Mouse (Mus musculus) neural tube, embryonic 10.5 days (tissue): ENCODE results near the gene Cryba2.

Source experiments
- DNase-seq: peaks from one replicate; pipeline ENCODE4 v3.0.0-alpha.2; 2017; ENCODE audit warnings: low spot score; ENCODE audit errors: extremely low spot score

The Cryba2 gene

GRCm38 (mm10) chr1:74884196-74885141 is 8.5 kb downstream of the Cryba2 start:
- DNase-seq, result peak; percentile 59

DNA sequence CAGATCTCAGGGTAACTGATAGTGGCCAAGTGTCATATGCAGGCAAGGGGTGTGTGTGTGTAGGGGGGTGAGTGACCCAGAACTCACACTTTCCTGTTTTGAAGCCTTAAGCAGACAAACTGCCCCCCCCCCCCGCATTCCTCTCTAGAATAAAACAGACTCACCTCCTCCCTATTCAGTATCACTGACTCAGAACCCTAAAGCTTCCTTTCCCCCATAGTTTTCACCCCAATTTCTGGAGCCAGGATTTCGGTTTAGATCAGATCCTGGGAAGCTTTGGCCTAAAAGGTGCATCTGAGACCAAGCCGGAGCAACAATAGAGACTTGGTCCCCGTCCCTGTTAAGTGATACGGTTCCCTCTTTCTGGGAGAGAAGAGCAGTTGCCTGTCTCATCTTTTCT is 9.5 kb downstream of the Cryba2 start:
- DNase-seq, result no peak

DNA sequence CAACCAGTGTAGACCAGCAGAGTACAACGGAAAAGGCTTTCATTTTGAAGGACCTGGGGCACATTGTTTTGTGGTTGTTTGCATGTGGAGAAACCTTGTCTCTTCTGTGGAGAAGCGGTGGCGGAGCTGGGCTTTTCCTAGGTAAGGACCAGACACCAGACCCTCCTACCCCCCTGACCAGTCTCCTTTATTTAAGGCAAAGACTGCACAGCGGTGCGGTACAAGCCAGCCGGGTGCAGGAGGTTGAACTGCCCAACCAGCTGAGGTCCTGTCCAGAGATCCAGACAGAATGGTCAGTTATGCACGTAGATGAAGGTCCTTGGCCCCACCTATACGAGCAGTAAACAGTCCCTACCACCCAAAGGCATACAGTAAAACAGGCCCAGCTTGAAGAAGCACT is 10.1 kb downstream of the Cryba2 start:
- peak; percentile 53 for DNase-seq

- peak; percentile 62 for DNase-seq
Observed at GRCm38 (mm10) chr1:74882055-74882734, 10.7 kb downstream of the Cryba2 start.

- peak; percentile 76 for DNase-seq
Observed at GRCm38 (mm10) chr1:74880785-74881360, 12.1 kb downstream of the Cryba2 start.

DNA sequence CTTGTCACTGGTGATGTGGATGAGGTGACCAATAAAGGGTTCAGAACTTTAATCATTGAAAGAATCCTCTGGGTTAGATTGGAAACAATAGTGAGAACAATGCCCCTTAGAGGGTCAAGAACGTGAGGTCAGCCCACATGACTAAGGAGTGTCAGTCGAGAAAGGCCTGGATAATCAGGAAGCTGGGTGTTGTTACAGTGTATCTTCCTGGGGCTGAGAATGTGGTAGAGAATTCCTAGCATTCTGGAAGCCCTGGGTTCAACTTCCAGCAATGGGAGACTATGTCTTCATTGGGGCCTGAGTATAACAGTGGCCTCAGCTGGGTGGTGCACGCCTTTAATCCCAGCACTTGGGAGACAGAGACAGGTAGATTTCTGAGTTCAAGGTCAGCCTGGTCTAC is 15.7 kb downstream of the Cryba2 start:
- DNase-seq, result no peak

DNA sequence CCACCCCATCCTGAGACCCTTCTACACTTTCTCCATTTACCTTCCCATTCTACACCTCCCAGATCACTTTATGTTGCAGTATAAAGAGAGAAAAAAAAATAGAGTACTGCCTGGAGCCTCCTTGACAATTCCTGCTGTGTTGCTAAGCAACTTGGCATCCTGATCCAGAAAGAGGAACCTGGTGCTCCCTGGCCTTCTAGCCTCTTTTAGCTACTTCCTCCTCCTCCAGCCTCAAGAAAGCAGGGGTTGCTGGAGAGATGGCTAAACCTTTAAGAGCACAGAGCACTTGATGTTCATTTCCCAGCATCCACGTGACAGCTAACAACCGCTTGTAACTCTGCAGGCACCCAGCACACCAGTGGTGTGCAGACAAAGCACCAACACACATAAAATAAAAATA is 20.7 kb downstream of the Cryba2 start:
- DNase-seq, result no peak

DNA sequence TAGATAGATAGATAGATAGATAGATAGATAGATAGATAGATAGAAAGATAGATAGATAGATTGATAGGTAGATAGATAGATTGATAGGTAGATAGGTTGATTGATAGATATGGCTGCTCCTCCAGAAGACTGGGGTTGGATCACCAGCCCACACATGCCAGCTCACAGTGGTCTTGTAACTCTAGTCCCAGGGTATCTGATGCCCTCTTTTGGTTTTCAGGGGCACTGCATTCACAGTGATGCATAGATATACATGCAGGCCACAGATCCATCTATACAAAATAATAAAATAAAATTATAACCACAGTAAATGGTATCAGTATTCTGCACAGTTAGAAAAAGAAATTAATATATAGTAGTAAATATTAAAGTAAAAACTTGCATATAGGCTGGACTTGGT is 31.2 kb downstream of the Cryba2 start:
- no peak for DNase-seq

DNA sequence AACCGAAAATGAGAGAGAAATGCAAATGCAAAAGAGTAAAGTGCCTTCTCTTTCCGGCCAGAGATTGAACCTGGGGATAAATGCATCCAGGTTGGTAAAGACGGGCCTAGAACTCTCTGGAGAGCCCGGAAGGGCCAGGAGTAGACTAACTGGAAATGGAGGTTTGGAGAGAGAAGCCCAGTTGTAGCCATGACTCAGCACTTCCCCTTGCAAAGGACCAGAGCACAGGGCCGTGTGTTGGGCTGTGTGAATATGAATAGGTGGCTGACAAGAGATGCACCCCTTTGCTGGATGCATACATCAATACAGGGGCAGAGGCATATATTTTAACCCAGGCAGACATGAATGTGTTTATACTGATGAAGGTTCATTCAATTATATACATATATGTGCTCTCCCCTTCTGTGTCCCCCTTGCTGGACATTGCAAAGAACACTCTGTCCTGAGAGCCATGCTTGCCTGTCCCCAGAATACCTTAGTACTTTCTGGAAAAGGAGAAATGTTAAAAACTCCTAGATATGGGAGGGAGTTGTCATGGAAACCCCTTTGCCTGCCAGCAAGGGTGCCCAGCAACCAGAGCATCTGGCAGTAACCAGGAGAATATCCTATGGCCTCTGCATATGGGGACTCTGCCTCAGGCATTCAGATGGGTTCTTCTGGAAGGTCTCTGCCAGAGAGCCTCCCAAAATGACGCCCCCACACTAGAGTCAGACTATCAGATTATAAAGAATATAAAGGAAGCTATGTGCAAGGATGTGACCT is 33.5 kb downstream of the Cryba2 start:
- no peak for DNase-seq

- DNase-seq, result no peak
Observed at GRCm38 (mm10) chr1:74858805-74859204, 34.1 kb downstream of the Cryba2 start.

GRCm38 (mm10) chr1:74858171-74858719 is 34.7 kb downstream of the Cryba2 start:
- DNase-seq, result peak; percentile 77

DNA sequence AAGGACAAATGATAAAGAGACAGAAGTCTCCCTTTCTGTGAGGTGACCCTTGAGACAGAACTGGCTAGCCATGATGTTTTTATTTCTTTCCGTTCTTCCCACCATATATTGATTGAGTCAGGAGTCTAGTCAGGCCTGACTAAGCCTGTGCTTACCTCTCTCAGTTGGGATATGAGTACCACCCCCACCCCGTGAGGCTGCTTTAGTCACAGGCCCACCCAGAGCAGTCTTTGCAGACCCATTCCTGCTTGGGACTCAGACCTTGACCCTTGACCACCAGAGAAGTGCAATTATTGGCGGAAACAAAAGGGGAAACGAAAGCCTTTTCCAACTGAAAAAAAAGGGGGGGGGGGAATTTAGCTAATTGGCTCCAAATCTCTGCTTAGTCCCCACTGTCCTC is 35.3 kb downstream of the Cryba2 start:
- DNase-seq, result peak; percentile 19

GRCm38 (mm10) chr1:74857201-74857600 is 35.7 kb downstream of the Cryba2 start:
- DNase-seq, result peak; percentile 20

DNA sequence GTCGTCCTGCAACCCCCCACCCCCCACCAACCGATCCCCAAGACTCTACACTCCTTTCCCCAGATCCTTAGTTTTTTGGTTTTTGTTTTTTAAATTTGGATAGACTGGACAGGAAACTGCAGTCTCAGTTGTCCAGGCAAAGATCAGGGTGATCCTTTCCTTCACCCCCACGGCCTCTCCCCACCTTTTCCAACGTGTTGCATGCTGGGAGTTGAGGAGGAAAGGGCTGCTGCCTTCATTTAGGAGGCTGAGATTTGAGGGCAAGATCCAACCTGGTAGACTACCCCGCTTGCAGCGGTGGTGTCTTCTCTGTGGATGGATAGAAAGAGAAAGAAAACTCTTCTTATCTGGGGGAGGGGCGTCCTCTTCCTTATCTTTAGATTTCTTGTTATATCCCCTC is 36.2 kb downstream of the Cryba2 start:
- DNase-seq, result peak; percentile 28

DNA sequence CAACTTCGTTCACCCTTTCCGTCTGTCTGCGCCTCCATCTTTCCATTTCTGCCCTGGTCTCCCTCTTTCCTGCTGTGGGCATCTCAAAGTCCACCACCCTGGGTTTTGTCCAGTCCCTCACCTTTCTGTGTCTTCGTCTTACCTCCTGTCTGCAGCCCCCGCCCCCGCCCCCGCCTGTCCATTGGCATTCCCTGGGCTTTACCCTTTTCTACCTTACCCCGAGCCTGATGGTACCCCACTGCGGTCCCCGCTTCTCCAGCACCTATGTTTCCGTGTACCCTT is 36.6 kb downstream of the Cryba2 start:
- no peak for DNase-seq

- DNase-seq, result peak; percentile 59
Observed at GRCm38 (mm10) chr1:74855651-74856438, 37.1 kb downstream of the Cryba2 start.

GRCm38 (mm10) chr1:74855156-74855555 is 37.8 kb downstream of the Cryba2 start:
- DNase-seq, result no peak

DNA sequence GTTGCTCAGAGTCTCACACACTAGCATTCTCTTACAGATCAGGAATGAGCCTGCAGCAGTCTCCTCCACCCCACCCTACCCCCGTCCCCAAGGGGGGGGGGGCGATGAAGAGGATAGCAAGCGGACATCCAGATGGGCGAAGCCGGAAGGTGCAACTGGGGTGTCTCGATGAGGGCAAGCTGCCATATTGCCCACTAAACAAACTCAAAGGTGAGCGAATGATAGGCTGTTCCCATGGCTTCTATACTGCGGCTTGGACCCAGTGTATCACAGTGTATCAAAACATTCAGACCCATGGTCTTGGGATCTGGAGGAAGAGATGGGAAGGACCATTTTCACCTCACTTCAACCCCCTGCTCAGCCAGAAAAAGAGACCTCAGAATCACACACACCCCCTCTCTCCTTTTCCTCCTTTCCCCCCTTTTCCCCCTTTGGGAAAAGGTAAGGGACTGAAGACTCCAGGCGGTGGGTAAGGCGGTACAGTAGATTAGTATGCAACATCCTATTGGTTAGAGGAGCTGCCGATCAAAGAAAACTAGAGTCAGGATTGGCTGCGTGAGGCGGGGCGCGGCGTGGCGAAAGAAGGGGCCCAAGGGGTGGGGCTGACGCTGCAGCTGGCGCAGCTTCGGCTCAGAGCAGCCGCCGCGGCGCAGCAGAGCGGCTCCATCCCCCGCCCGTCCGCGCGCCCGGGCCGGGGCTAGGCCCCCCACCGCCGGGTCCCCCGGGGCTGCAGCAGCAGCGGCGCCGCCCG is 38.5 kb downstream of the Cryba2 start, which contains the start of gene Cdk5r2:
Gene Cdk5r2, plus strand, starts transcription at position 629 of the 751 bp plus-strand sequence.
- peak; percentile 88 for DNase-seq

- no peak for DNase-seq
Observed at GRCm38 (mm10) chr1:74851001-74851775, 41.8 kb downstream of the Cryba2 start.
